Mouse (Mus musculus): Measurements from ENCODE around the gene Slc39a11. TPM values are rescaled to one million over a fixed set of nuclear protein-coding genes. Genes with fewer than 3 reads are reported as not detected.

Gene Slc39a11
- total RNA-seq, 2 experiments from 2014 or later, result 17.3 to 18.5 TPM

GRCm38 (mm10) chr11:113339770-113340169 lies 310.1 kb downstream of the Slc39a11 start:
- DNase-seq, result no peak

- DNase-seq, result no peak
Measured at GRCm38 (mm10) chr11:113338581-113338980, 311.3 kb downstream of the Slc39a11 start.

- DNase-seq, result no peak
Measured at GRCm38 (mm10) chr11:113335706-113336105, 314.2 kb downstream of the Slc39a11 start.

- no peak for DNase-seq
Measured at GRCm38 (mm10) chr11:113334444-113334881, 315.4 kb downstream of the Slc39a11 start.

GRCm38 (mm10) chr11:113333535-113333934 lies 316.3 kb downstream of the Slc39a11 start:
- DNase-seq, result no peak

GRCm38 (mm10) chr11:113330061-113330591 lies 319.8 kb downstream of the Slc39a11 start:
- no peak for DNase-seq

GRCm38 (mm10) chr11:113327499-113328062 lies 322.3 kb downstream of the Slc39a11 start:
- no peak for DNase-seq

- peak; percentile 85 for DNase-seq
Measured at GRCm38 (mm10) chr11:113326387-113327011, 323.4 kb downstream of the Slc39a11 start.

GRCm38 (mm10) chr11:113321601-113322000 lies 328.3 kb downstream of the Slc39a11 start:
- no peak for DNase-seq

- DNase-seq, result no peak
Measured at GRCm38 (mm10) chr11:113309265-113309951, 340.5 kb downstream of the Slc39a11 start.

GRCm38 (mm10) chr11:113308256-113308941 lies 341.5 kb downstream of the Slc39a11 start:
- DNase-seq, result no peak

GRCm38 (mm10) chr11:113303204-113303603 lies 346.7 kb downstream of the Slc39a11 start:
- DNase-seq, result peak; percentile 59

- no peak for DNase-seq
Measured at GRCm38 (mm10) chr11:113299492-113299891, 350.4 kb downstream of the Slc39a11 start.

GRCm38 (mm10) chr11:113297765-113298164 lies 352.1 kb downstream of the Slc39a11 start:
- DNase-seq, result peak; percentile 82

GRCm38 (mm10) chr11:113296912-113297625 lies 352.8 kb downstream of the Slc39a11 start:
- DNase-seq, result peak; percentile 38

- DNase-seq, result peak; percentile 90
Measured at GRCm38 (mm10) chr11:113296162-113296561, 353.7 kb downstream of the Slc39a11 start.

GRCm38 (mm10) chr11:113294518-113294917 lies 355.4 kb downstream of the Slc39a11 start:
- DNase-seq, result no peak

- no peak for DNase-seq
Measured at GRCm38 (mm10) chr11:113292906-113293614, 356.8 kb downstream of the Slc39a11 start.

- DNase-seq, result no peak
Measured at GRCm38 (mm10) chr11:113291781-113292714, 357.8 kb downstream of the Slc39a11 start.

- no peak for DNase-seq
Measured at GRCm38 (mm10) chr11:113290911-113291310, 359.0 kb downstream of the Slc39a11 start.
